Mouse (Mus musculus) C2C12 (cell line): ENCODE results near the gene Catsperd. TPM values are rescaled to one million over a fixed set of nuclear protein-coding genes. Genes with fewer than 3 reads are reported as not detected.
"Not testable (repeated sequence)": the region's sequence is repeated elsewhere in the genome, so short reads cannot be mapped to it uniquely, and the experiment has no call there.

Experiments
- H3K27me3 ChIP-seq: one replicate; pipeline ENCODE4 v1.6.1; 2011; ENCODE audit not compliant: control insufficient read depth, insufficient read depth, insufficient read length
- H3K36me3 ChIP-seq: one replicate; pipeline ENCODE4 v1.6.1; 2011; ENCODE audit not compliant: control insufficient read depth, insufficient read depth
- H3K4me3 ChIP-seq: one replicate; pipeline ENCODE4 v1.5.1; 2011; ENCODE audit warnings: mild to moderate bottlenecking, control low read depth; ENCODE audit not compliant: poor library complexity, insufficient read depth, severe bottlenecking
- H3K79me2 ChIP-seq: one replicate; pipeline ENCODE4 v1.6.1; 2011; ENCODE audit not compliant: control insufficient read depth, insufficient read depth
- H3K79me3 ChIP-seq: one replicate; pipeline ENCODE4 v1.6.1; 2011; ENCODE audit warnings: low read depth, control low read depth
- H3ac ChIP-seq: one replicate; pipeline ENCODE3; 2011; ENCODE audit warnings: low read depth; ENCODE audit not compliant: control insufficient read depth, insufficient read length
- CEBPB ChIP-seq: IDR thresholded peaks from one replicate; pipeline ENCODE4 v1.6.1; 2011; ENCODE audit warnings: low read depth, mild to moderate bottlenecking, control low read depth, moderate library complexity
- CTCF ChIP-seq: IDR thresholded peaks from one replicate; pipeline ENCODE4 v1.5.1; 2011; ENCODE audit not compliant: control insufficient read depth, insufficient read depth, insufficient read length
- FOSL1 ChIP-seq: IDR thresholded peaks from one replicate; pipeline ENCODE4 v1.8.0; 2011; ENCODE audit warnings: mild to moderate bottlenecking, low read length; ENCODE audit not compliant: poor library complexity, insufficient read depth, severe bottlenecking
- MAX ChIP-seq: IDR thresholded peaks from one replicate; pipeline ENCODE4 v1.6.1; 2011; ENCODE audit warnings: mild to moderate bottlenecking, control low read depth
- MYOD1 ChIP-seq: IDR thresholded peaks from one replicate; pipeline ENCODE4 v1.6.1; 2011; ENCODE audit warnings: low read depth; ENCODE audit not compliant: control insufficient read depth, insufficient read length
- MYOG ChIP-seq: IDR thresholded peaks from one replicate; pipeline ENCODE4 v1.6.1; 2011; ENCODE audit not compliant: control insufficient read depth, insufficient read length; ENCODE audit errors: extremely low read depth
- USF1 ChIP-seq: IDR thresholded peaks from one replicate; pipeline ENCODE4 v1.6.1; 2011; ENCODE audit warnings: low read depth, mild to moderate bottlenecking, control low read depth, moderate library complexity
- polyA plus RNA-seq: library from polyadenylated mRNA; unstranded; fragments of >200 nt; fragmentation: generic; extraction: Trizol; gene quantifications from one replicate; pipeline ENCODE4 v1.2.1, GENCODE M21; 2012; ENCODE audit warnings: missing spikeins

The Catsperd gene
- polyA plus RNA-seq, 1 experiment = 0.07 TPM

DNA sequence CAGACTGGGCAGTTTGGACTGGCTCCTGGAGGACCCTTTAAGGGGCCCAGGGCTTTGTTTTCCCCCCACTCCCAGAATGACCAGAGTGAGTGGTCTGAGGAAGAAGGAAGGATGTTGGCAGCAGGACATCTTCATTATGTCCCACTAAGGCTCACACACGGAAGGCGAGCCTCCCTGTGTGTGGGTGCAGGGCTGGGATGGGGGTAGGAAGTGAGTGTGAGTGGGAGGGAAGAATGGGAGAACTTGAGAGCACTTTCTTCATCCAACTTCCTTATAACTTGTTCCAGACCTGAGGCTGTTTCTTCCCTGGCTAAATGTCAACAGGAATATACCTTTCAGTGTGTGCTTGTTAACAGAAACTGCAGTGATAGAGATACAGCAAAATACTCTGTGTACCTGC is 16.6 kb upstream of the Catsperd start:
- peaks cover 65% of the 10 kb centered on the region for H3K79me2 ChIP-seq
- H3K79me3 ChIP-seq = peaks cover 29% of the 10 kb centered on the region
- TF ChIP-seq CEBPB (no peak), FOSL1 (no peak), USF1 (no peak), CTCF (no peak), MYOD1 (no peak), MAX (no peak), MYOG (no peak)
- peaks cover 34% of the 10 kb centered on the region for H3K36me3 ChIP-seq
- no peak overlapping the region for H3K4me3 ChIP-seq
- H3ac ChIP-seq = no peak overlapping the region
- no peaks in the 10 kb centered on the region for H3K27me3 ChIP-seq

DNA sequence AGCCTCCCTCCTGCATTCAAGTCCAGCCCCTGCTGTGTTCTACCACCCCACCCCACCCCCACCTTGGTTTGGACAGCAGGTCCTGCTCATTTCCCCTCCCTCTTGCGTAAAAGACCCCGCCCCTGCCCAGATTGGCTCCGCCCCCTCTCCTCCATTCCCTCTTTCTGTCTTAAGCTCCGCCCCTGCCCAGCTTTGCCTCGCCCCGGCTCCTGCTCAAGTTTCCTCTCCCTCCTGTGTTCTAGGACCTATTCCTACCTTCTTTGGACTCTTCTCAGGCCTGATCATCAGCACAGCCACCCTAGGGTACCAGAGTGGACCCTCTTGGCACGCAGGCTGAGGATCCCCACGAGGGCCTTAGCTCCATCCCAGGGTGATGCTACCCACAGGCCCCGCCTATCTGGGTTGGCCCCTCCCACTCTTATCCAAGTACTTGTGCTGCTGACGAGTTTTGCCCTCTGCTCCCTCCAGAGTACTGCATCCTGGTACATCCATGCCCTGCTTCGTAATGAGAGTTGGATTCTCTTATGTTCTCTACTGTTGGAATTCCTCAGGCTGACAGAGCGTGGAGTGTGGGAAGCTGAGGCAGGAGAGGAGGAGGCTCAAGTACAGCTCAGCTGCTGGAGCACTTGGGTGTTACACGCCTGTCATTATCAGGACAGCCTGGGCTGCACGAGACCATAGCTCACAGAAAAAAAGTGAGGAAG is 15.9 kb upstream of the Catsperd start:
- H3K36me3 ChIP-seq = peaks cover 34% of the 10 kb centered on the region
- TF ChIP-seq FOSL1 (no peak), CTCF (no peak), MAX (no peak), MYOD1 (no peak), MYOG (no peak), USF1 (no peak), CEBPB (no peak)
- no peak overlapping the region for H3ac ChIP-seq
- peaks cover 33% of the 10 kb centered on the region for H3K79me3 ChIP-seq
- H3K79me2 ChIP-seq = peaks cover 72% of the 10 kb centered on the region
- no peaks in the 10 kb centered on the region for H3K27me3 ChIP-seq
- H3K4me3 ChIP-seq = no peak overlapping the region

- H3K27me3 ChIP-seq, H3ac ChIP-seq, H3K4me3 ChIP-seq: not testable (repeated sequence)
- peaks cover 37% of the 10 kb centered on the region for H3K79me3 ChIP-seq
- peaks cover 36% of the 10 kb centered on the region for H3K36me3 ChIP-seq
- H3K79me2 ChIP-seq = peaks cover 72% of the 10 kb centered on the region
Observed at GRCm38 (mm10) chr17:56612565-56612939, 15.4 kb upstream of the Catsperd start.

GRCm38 (mm10) chr17:56613236-56613844 is 14.6 kb upstream of the Catsperd start, which contains the start of gene Rpl36:
TSS of gene Rpl36 (plus strand) at chr17:56613416.
- H3ac ChIP-seq = peak within 1 kb of the TSS; percentile 88
- peaks cover 40% of the 10 kb centered on the region for H3K79me3 ChIP-seq
- H3K27me3 ChIP-seq = no peaks in the 10 kb centered on the region
- H3K4me3 ChIP-seq = peak within 1 kb of the TSS; percentile 71
- peaks cover 72% of the 10 kb centered on the region for H3K79me2 ChIP-seq
- H3K36me3 ChIP-seq = peaks cover 44% of the 10 kb centered on the region
- TF ChIP-seq MAX (peak; percentile 75), MYOD1 (no peak), CTCF (peak; percentile 93)

- Histone ChIP-seq H3K36me3 (peaks cover 50% of the 10 kb centered on the region), H3K79me3 (peaks cover 40% of the 10 kb centered on the region), H3K4me3 (peak overlapping the region; percentile 71), H3ac (peak overlapping the region; percentile 88), H3K79me2 (peaks cover 69% of the 10 kb centered on the region)
- H3K27me3 ChIP-seq = not testable (repeated sequence)
Observed at GRCm38 (mm10) chr17:56613893-56614292, 14.1 kb upstream of the Catsperd start.

DNA sequence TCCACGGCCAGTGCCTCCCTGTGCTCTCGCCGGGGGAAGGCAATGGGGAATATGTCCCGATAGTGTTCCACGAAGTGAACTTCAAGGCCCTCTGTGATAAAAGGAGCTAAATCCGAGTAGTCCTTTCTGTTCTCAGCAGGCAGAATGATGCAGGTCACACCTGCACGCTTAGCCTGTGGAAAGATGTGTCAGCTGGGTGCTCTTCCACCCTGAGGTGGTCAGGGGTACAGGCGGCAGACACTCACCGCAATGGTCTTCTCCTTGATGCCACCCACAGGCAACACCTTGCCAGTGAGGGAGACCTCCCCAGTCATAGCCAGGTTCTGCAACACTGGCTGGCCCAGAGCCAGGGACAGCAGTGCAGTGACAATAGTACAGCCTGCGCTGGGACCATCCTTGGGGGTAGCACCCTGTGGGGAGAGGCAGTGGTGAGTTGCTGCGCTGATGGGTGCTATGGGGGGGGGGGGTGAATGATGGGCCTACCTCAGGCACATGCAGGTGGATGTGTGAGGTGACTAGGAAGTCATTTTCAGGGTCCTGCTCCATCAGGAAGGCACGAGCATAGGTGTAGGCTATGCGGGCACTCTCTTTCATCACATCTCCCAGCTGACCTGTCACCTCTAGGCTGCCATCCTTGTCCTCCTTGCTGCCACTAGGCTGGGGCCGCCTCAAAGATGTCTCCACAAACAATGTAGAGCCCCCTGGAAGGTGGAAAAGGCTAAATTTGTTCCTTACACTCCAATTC is 13.4 kb upstream of the Catsperd start:
- H3K79me3 ChIP-seq = peaks cover 40% of the 10 kb centered on the region
- peaks cover 56% of the 10 kb centered on the region for H3K36me3 ChIP-seq
- no peaks in the 10 kb centered on the region for H3K27me3 ChIP-seq
- H3K4me3 ChIP-seq = peak overlapping the region; percentile 71
- TF ChIP-seq USF1 (no peak), MAX (no peak), MYOG (no peak), FOSL1 (no peak), CEBPB (no peak), CTCF (no peak), MYOD1 (no peak)
- H3ac ChIP-seq = peak overlapping the region; percentile 88
- H3K79me2 ChIP-seq = peaks cover 64% of the 10 kb centered on the region
